Mouse (Mus musculus) liver, embryonic 13.5 days (tissue): ENCODE results near the gene Olfr530. TPM values are rescaled to one million over a fixed set of nuclear protein-coding genes. Genes with fewer than 3 reads are reported as not detected.

Source experiments
- ATAC-seq: fragments of 200-750 bp; cut with Nextera tagmentation; 2 replicates; pipeline ENCODE4 v1.8.0; 2017; ENCODE audit warnings: low read depth, mild to moderate bottlenecking, moderate number of reproducible peaks, moderate library complexity
- DNase-seq: peaks from one replicate; pipeline ENCODE4 v3.0.0; 2022
- H3K27ac ChIP-seq: fragments of 300-500 bp; sonication (generic); 2 replicates; pipeline ENCODE4 v1.5.1; 2015; ENCODE audit warnings: moderate library complexity, mild to moderate bottlenecking, inconsistent platforms
- H3K27me3 ChIP-seq: fragments of 300-500 bp; sonication (generic); 2 replicates; pipeline ENCODE4 v1.6.1; 2015; ENCODE audit warnings: mild to moderate bottlenecking, inconsistent platforms
- H3K36me3 ChIP-seq: fragments of 300-500 bp; sonication (generic); 2 replicates; pipeline ENCODE4 v1.6.1; 2015; ENCODE audit warnings: mild to moderate bottlenecking, inconsistent platforms
- H3K4me1 ChIP-seq: fragments of 300-500 bp; sonication (generic); replicated peaks from 2 replicates; pipeline ENCODE4 v1.6.1; 2015; ENCODE audit warnings: inconsistent platforms
- H3K4me2 ChIP-seq: fragments of 300-500 bp; sonication (generic); 2 replicates; pipeline ENCODE4 v1.6.1; 2015; ENCODE audit warnings: inconsistent platforms, mild to moderate bottlenecking, moderate library complexity
- H3K4me3 ChIP-seq: fragments of 300-500 bp; sonication (generic); replicated peaks from 2 replicates; pipeline ENCODE4 v1.5.1; 2015; ENCODE audit warnings: mild to moderate bottlenecking, inconsistent platforms
- H3K9ac ChIP-seq: fragments of 300-500 bp; sonication (generic); 2 replicates; pipeline ENCODE4 v1.6.1; 2015; ENCODE audit warnings: mild to moderate bottlenecking, inconsistent platforms
- H3K9me3 ChIP-seq: fragments of 300-500 bp; sonication (generic); replicated peaks from 2 replicates; pipeline ENCODE4 v1.6.1; 2016; ENCODE audit warnings: inconsistent platforms
- WGBS: fragments of 180-500 bp; shearing (Covaris S2); methylation state at CpG from one replicate; pipeline ENCODE4 v1.1.7; 2015; ENCODE audit not compliant: insufficient replicate concordance; 5-methylcytosine and 5-hydroxymethylcytosine counted together
- polyA plus RNA-seq: library from polyadenylated mRNA; unstranded; fragments of >200 nt; fragmentation: Nextera tagmentation; extraction: Ambion mirVana; gene quantifications from 2 replicates; pipeline ENCODE4 v1.2.1, GENCODE M21; 2015

Gene Olfr530
- polyA plus RNA-seq: not detected in 2 replicates

DNA sequence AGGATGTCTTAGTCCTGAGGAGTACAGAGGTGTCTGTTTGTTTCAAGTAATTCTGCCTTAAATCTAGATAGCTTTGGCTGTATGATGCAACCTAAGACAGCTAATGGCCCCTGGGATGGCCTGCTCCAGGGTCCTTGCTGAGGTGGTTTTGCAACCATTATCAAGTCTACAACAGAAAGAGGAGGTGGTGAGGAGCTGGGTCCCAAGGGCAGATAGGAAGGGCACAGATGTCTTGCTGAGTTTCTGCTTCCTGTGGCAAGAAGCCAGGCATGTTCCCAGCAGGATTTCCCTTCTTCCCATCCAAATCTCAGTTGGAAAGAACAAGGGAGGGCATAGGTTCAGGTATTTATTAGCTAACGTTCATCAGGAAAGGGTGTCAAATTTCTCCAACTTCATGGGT, at the start of gene Olfr530:
Olfr530 (minus strand) TSS at position 101 of the 400 bp plus-strand sequence.
- no peaks in the 10 kb centered on the region for H3K27me3 ChIP-seq
- no peaks in the 10 kb centered on the region for H3K9me3 ChIP-seq
- no peak within 1 kb of the TSS for H3K9ac ChIP-seq
- no peak for ATAC-seq
- no peak within 1 kb of the TSS for H3K4me3 ChIP-seq
- H3K4me2 ChIP-seq: no peak within 1 kb of the TSS
- H3K36me3 ChIP-seq: no peaks in the 10 kb centered on the region
- H3K27ac ChIP-seq: no peak within 1 kb of the TSS
- WGBS: 55% methylated on average over 1 of the region's 1 CpGs
- no peak for DNase-seq
- no peaks in the 10 kb centered on the region for H3K4me1 ChIP-seq

GRCm38 (mm10) chr7:140421539-140421938, 45.4 kb upstream of the Olfr530 start, which contains the start of gene Olfr532:
TSS of gene Olfr532 (minus strand) at chr7:140421639.
- no peak for ATAC-seq
- H3K4me3 ChIP-seq: no peak within 1 kb of the TSS
- no peak within 1 kb of the TSS for H3K9ac ChIP-seq
- no peaks in the 10 kb centered on the region for H3K9me3 ChIP-seq
- no peaks in the 10 kb centered on the region for H3K27me3 ChIP-seq
- no peak within 1 kb of the TSS for H3K27ac ChIP-seq
- DNase-seq: no peak
- H3K4me1 ChIP-seq: no peaks in the 10 kb centered on the region
- WGBS: 66% methylated on average over 1 of the region's 1 CpGs
- H3K4me2 ChIP-seq: no peak within 1 kb of the TSS
- H3K36me3 ChIP-seq: no peaks in the 10 kb centered on the region

DNA sequence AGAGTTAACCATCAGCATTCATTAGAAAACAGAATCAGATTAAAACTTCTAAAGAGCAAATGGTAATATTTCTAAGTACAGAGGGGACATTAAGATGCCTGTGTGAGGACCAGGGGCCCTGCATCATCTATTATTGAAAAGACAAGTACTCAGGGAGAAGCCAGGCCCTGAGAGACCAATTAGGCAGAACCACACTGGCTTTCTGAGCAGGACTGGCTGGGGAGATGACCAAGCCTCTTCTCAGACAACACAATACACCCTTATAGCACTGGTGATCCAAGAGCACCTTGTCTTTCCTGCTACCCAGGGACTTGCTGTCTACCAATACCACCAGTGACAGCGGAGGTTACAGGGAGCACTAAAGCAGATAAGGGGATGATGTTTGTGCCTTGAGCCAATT, 26.7 kb upstream of the Olfr530 start, which contains the start of gene Olfr531:
Olfr531 (minus strand) TSS at position 101 of the 400 bp plus-strand sequence.
- Histone ChIP-seq H3K9ac (no peak within 1 kb of the TSS), H3K9me3 (no peaks in the 10 kb centered on the region), H3K36me3 (no peaks in the 10 kb centered on the region), H3K27ac (no peak within 1 kb of the TSS), H3K4me3 (no peak within 1 kb of the TSS), H3K27me3 (no peaks in the 10 kb centered on the region), H3K4me2 (no peak within 1 kb of the TSS), H3K4me1 (no peaks in the 10 kb centered on the region)
- no peak for ATAC-seq
- no peak for DNase-seq
- WGBS: 66% methylated on average over 1 of the region's 1 CpGs

- Histone ChIP-seq H3K27ac (no peak overlapping the region), H3K36me3 (no peaks in the 10 kb centered on the region), H3K4me3 (no peak overlapping the region), H3K9ac (no peak overlapping the region), H3K4me2 (no peak overlapping the region), H3K9me3 (no peaks in the 10 kb centered on the region), H3K27me3 (no peaks in the 10 kb centered on the region), H3K4me1 (no peaks in the 10 kb centered on the region)
- WGBS: 65% methylated on average over 2 of the region's 2 CpGs
- no peak for ATAC-seq
- DNase-seq: no peak
Observed at GRCm38 (mm10) chr7:140376911-140377310, 780 bp upstream of the Olfr530 start.

DNA sequence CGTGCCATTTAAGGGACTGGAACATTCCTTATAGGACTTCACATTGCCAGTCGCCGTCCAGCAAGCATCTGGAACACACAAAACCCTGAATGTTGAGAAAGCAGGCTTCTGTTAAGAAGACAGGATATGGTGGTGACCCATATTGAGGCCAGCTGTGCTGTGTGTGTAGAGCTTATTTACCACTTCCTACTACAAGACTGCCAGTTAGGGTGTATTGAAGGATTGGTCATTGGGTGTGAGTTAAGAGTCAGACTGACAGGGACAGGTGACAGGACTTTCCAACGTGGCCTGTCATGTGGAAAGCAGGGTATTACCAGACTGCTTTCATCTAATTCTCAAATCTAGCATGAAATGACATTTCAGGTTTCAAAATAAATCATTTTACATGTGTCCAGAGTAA, 1.8 kb downstream of the Olfr530 start:
- Histone ChIP-seq H3K27ac (no peak overlapping the region), H3K4me3 (no peak overlapping the region), H3K36me3 (no peaks in the 10 kb centered on the region), H3K9me3 (no peaks in the 10 kb centered on the region), H3K4me2 (no peak overlapping the region), H3K27me3 (no peaks in the 10 kb centered on the region), H3K9ac (no peak overlapping the region), H3K4me1 (no peaks in the 10 kb centered on the region)
- WGBS: 36% methylated on average over 4 of the region's 4 CpGs
- ATAC-seq (no peak), DNase-seq (no peak)

DNA sequence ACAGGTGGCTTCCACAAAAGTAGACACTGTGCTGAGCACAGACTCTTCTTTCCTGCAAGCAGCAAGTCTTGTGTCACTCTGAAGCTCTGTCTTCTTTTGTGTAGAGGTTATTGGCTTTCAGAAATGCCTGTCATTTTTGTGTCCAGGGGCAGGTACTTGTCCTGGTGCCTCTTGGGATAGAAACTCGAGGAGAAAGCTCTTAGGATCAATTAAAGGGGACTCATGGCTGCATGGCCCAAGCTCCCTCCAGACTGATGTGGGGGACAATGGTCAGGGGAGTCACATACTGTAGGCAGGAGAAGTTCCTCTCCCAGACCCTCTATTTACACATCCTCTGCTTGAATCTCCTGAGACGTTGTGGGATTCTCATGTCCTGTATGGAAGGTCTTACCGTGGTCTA, 14.6 kb downstream of the Olfr530 start, which contains the start of gene Olfr60:
Olfr60 (minus strand) TSS at position 101 of the 400 bp plus-strand sequence.
- no peaks in the 10 kb centered on the region for H3K27me3 ChIP-seq
- ATAC-seq (no peak), DNase-seq (no peak)
- H3K9ac ChIP-seq: no peak within 1 kb of the TSS
- no peaks in the 10 kb centered on the region for H3K36me3 ChIP-seq
- no peak within 1 kb of the TSS for H3K4me2 ChIP-seq
- 34% methylated on average over 3 of the region's 3 CpGs for WGBS
- no peak within 1 kb of the TSS for H3K4me3 ChIP-seq
- no peak within 1 kb of the TSS for H3K27ac ChIP-seq
- H3K4me1 ChIP-seq: no peaks in the 10 kb centered on the region
- H3K9me3 ChIP-seq: no peaks in the 10 kb centered on the region

GRCm38 (mm10) chr7:140333717-140334116, 42.4 kb downstream of the Olfr530 start, which contains the start of gene Olfr527:
TSS of gene Olfr527 (plus strand) at chr7:140334017.
- H3K4me1 ChIP-seq: no peaks in the 10 kb centered on the region
- ATAC-seq (no peak), DNase-seq (no peak)
- H3K36me3 ChIP-seq: no peaks in the 10 kb centered on the region
- H3K4me2 ChIP-seq: no peak within 1 kb of the TSS
- no peak within 1 kb of the TSS for H3K4me3 ChIP-seq
- H3K9ac ChIP-seq: no peak within 1 kb of the TSS
- H3K27me3 ChIP-seq: no peaks in the 10 kb centered on the region
- WGBS: 75% methylated on average over 2 of the region's 2 CpGs
- H3K9me3 ChIP-seq: no peaks in the 10 kb centered on the region
- no peak within 1 kb of the TSS for H3K27ac ChIP-seq

GRCm38 (mm10) chr7:140329766-140330304, 46.3 kb downstream of the Olfr530 start:
- H3K9me3 ChIP-seq: no peaks in the 10 kb centered on the region
- H3K4me1 ChIP-seq: no peaks in the 10 kb centered on the region
- no peak overlapping the region for H3K9ac ChIP-seq
- H3K27ac ChIP-seq: no peak overlapping the region
- WGBS: 50% methylated on average over 1 of the region's 1 CpGs
- H3K36me3 ChIP-seq: no peaks in the 10 kb centered on the region
- H3K4me3 ChIP-seq: no peak overlapping the region
- H3K4me2 ChIP-seq: no peak overlapping the region
- no peak for DNase-seq
- H3K27me3 ChIP-seq: no peaks in the 10 kb centered on the region
- no peak for ATAC-seq

Other genes with a start within 250 kb of the Olfr530 start
- 20.3 and 21.1 TPM in 2 replicates for gene Mtg1, start 238.8 kb downstream of the Olfr530 start, polyA plus RNA-seq
- gene Sprn, start 221.5 kb downstream of the Olfr530 start, polyA plus RNA-seq: 0.02 TPM in 1 of 2 replicates, not detected in the other
- gene Olfr522, start 211.6 kb downstream of the Olfr530 start, polyA plus RNA-seq: not detected in 2 replicates
- not detected in 2 replicates for gene Olfr523, start 203.1 kb downstream of the Olfr530 start, polyA plus RNA-seq
- gene Olfr524, start 170.4 kb downstream of the Olfr530 start, polyA plus RNA-seq: not detected in 2 replicates
- 0.03 and 0.07 TPM in 2 replicates for gene Cd163l1, start 158.1 kb downstream of the Olfr530 start, polyA plus RNA-seq
- gene 5830411N06Rik, start 129.0 kb downstream of the Olfr530 start, polyA plus RNA-seq: not detected in 2 replicates
- not detected in 2 replicates for gene Olfr525, start 55.5 kb downstream of the Olfr530 start, polyA plus RNA-seq
- gene Olfr527, start 42.3 kb downstream of the Olfr530 start, polyA plus RNA-seq: not detected in 2 replicates
- gene Olfr60, start 14.7 kb downstream of the Olfr530 start, polyA plus RNA-seq: not detected in 2 replicates
- not detected in 2 replicates for gene Olfr531, start 26.6 kb upstream of the Olfr530 start, polyA plus RNA-seq
- gene Olfr532, start 45.3 kb upstream of the Olfr530 start, polyA plus RNA-seq: not detected in 2 replicates
- gene Olfr533, start 87.0 kb upstream of the Olfr530 start, polyA plus RNA-seq: not detected in 2 replicates
- gene Olfr535, start 107.9 kb upstream of the Olfr530 start, polyA plus RNA-seq: not detected in 2 replicates
- not detected in 2 replicates for gene Olfr536, start 131.1 kb upstream of the Olfr530 start, polyA plus RNA-seq
- not detected in 2 replicates for gene Olfr538, start 191.6 kb upstream of the Olfr530 start, polyA plus RNA-seq
- not detected in 2 replicates for gene Olfr46, start 224.9 kb upstream of the Olfr530 start, polyA plus RNA-seq